Mouse (Mus musculus) c-Kit-negative CD71-positive TER-119-positive erythroid progenitor cells, embryonic 14.5 days (primary cell): ENCODE measurements around the gene Hdac1.

Experiments used
- DNase-seq: peaks from one replicate; pipeline ENCODE4 v3.0.0-alpha.2; 2013; ENCODE audit warnings: low read depth, low spot score

Gene Hdac1

DNA sequence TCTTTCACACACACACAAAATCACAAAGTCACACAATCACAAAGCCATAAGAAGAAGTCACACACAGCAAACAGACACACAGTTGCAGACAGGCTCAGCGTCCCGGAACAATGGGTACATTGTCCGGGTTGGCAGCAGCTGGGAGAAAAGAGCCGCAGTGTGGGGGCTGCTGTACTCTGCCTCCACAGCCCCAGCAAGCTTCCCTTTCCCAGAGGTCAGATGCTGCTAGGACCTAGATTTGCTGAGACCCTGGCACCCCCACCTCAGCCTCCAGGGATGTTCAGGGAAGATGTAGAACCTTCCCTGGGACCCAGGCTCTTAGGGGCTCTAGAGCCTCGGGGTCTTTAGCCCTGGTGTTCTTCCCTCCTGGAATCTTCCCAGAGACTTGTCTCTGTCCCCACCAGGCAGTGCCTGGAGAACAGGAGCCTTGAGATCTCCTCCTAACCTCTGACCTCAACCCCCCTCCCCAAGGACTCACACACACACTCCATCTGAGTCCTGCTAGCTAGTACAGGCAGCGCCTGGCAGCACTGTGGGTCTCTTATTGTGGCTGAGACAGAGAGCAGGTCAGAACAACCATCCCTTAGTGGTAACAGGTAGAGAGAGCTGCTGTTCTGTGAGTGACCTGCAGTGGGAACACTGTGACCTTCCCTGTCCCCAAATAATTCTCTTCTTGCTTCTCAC lies 31.0 kb downstream of the Hdac1 start:
- no peak for DNase-seq

DNA sequence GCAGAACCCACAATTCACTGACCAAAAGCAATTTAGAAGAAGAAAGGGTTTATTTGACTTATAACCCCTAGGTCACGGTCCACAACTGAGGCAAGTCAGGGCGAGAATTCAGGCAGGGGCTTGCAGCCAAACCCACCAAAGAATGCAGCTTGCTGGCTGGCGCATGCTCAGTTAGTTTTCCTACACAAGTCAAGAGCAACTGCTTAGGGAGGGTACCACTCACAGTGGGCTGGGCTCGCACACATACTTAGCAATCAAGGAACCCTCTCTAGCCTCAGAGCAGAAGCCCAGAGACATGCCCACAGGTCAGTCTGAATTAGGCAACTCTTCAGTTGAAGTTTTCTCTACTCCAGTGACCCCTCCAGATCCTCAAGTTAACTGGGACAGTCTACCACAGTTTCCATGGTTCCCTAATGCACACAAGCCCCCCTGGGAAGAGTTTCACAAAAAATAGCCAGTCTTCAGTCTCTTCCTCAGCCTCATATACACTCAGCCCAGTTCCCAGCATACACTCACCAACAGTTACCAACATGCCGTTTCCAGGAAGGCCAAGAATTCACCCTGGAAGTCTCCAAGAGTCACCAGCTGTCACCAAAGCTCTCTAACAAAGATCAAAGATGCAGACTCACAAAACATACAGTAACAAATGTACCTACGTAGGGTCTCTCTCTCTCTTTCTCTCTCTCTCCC lies 31.6 kb downstream of the Hdac1 start:
- DNase-seq = no peak

DNA sequence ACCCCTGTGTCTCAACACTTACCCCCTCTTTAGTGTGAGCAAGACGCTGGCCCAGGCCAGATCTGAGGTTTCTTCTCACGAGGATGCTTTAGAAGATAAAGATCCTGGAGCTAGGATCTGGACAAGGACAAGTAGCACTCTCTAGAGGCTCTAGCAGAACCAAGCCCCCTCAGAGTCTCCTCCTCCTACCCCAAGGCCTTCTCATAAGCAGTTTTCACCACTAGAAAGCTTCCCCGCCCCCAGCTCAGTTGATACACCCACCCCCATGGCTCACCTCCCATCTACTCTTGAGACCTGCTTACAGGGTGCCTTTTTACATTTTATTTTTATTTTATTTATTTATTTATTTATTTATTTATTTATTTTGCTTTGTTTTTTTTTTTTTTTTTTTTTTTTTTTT lies 32.9 kb downstream of the Hdac1 start:
- DNase-seq = no peak

DNA sequence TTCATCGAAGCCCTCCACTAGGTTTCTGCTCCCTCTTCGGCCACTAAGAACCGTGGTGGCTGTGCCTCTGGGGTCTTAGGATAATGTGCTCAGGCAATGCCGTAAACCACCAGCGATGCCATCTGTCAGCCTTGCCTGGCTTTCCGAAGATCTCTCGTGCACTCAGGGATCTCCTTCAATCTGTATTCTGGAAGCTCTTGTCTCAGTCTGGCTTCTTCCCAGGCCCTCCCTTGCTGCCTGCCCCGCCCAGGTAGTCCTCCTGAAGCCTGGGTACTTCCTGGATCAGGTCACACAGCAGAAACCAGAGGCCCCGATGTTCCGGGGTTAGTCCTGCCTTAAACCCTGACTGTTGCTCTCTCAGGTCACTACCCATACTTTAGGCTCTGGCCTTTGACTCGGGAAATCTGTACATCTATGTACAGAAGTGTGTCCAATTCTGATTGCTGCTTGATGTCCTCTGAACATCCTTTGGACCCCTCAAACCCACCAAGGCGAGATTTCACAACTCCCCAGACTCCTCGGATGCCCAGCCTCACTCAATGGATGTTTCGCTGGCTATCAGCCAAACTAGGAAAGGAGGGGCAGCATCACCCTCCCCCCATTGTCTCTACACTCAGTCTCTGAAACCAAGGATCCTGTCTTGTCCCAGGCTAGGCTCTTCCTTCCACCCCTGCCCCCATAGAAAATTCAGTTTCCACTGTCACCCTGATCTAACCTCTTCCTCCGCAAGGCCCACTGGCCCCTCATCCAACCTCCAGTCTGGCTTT lies 33.5 kb downstream of the Hdac1 start:
- DNase-seq = no peak

DNA sequence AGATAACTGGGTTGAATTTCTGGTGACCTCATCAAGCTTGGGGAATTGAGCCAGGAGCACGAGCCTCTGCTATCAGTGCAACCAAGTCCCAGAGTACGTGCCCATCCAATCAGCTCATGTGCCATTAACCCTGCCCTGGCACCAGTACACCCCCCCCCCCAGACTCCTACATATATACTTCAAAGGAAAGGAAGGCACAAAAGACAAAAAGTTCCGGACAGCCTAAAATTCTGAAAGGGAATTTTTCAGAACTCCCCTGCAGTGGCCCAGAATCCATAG lies 34.3 kb downstream of the Hdac1 start:
- no peak for DNase-seq

DNA sequence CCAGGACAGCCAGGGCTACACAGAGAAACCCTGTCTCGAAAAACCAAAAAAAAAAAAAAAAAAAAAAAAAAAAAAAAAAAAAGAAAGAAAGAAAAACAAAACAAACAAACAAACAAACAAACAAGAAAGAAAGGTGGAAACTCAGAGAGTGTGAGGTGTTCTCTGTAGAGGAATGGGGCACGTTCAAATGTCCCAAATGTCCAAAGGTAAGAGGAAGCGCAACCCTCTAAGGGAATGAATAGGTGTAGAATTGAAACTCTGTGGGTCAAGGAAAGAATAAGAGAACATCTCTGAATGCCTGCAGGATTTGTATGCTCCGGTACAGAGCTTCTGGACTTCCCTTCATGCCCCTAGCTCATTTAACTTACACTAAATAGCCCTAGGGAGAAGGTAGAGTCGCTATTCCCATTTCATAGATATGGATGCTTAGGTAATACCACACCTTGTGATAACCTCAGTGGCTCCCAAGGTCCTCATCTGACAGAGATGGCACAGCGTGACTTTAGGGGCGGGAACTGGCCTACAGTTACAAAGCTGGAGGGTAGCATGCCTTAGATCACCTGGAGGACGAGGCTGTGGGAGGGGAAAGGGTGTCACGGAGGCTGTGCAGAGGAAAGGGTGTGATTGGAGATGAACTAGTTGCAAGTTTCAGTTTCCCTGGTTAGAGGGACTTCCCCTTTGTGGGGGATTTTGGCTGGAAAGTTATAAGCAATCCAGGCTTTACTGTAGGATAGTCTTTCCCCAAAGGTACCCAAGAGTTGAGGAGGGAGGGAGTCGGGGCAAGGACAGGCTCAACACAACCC lies 34.9 kb downstream of the Hdac1 start:
- DNase-seq = no peak

DNA sequence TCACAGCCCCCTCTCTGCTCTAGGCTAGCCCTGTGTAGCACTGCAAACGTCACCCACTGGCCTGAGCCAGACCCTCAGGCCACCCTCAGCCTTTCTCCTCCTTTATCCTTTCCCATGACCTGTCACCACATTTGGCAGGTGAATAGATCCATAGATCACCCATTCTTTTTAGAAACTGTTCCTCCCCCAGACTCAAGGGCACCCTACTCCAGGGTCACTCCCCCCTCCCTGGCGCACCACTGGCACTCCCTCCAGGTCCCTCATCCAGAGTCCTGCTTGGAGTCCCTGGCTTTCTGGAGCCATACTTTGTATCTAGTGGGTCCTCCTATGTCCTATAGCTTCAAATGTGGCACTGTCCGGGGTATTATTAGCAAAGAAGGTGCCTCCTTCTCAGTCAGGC lies 37.0 kb downstream of the Hdac1 start:
- DNase-seq = no peak

DNA sequence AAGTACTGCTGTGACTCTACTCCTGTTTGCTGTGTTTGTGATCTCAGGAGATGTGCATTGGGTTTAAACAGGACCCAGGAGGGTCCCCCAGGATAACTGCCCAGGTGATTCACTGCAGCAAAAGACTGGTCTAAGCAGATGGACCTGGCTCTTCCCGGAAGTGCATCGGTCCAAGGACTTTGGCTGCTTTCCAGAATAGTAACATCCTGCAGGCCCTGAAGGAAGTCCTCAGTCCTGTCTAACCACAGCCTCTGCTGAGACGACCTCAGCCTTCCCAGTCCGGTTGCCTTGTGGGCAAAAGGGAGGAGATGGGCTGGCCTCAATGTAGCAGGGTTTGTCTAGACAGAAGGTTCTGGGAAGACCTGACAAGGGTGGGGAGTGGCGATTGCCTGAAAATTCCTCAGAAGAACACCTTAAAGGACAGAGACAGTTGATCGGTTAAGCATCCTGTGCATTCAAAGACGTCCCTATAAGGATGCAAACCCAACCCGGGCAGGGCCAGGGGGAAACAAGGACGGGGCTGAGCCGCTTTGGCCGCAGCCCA lies 39.5 kb downstream of the Hdac1 start:
- DNase-seq = no peak

DNA sequence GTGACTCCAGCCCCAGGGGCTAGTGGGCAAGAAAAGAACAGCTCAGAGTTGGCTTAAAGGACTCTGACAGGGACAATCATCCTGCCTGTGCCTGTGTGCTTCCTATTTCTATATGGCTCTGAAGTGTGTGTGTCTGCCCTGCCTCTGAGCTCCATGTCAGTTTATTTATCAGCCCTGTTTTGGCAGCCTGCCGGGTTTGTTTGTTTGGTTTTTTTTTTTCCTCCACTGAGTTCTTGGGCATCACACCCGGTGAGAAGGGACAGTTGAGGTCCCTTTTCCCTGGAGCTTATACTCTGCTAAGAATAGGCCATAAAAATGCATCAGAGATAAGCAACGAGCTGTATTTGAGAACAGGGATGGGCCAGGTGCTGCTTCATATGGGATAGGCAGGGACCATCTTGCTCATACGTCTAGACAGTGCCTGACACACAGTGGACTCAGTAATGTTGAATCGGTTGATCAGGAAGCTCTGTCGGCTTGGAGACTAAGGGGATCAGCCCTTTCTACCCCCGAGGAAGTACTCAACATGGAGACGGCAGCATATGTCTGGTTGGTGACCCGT lies 40.1 kb downstream of the Hdac1 start:
- DNase-seq = no peak

DNA sequence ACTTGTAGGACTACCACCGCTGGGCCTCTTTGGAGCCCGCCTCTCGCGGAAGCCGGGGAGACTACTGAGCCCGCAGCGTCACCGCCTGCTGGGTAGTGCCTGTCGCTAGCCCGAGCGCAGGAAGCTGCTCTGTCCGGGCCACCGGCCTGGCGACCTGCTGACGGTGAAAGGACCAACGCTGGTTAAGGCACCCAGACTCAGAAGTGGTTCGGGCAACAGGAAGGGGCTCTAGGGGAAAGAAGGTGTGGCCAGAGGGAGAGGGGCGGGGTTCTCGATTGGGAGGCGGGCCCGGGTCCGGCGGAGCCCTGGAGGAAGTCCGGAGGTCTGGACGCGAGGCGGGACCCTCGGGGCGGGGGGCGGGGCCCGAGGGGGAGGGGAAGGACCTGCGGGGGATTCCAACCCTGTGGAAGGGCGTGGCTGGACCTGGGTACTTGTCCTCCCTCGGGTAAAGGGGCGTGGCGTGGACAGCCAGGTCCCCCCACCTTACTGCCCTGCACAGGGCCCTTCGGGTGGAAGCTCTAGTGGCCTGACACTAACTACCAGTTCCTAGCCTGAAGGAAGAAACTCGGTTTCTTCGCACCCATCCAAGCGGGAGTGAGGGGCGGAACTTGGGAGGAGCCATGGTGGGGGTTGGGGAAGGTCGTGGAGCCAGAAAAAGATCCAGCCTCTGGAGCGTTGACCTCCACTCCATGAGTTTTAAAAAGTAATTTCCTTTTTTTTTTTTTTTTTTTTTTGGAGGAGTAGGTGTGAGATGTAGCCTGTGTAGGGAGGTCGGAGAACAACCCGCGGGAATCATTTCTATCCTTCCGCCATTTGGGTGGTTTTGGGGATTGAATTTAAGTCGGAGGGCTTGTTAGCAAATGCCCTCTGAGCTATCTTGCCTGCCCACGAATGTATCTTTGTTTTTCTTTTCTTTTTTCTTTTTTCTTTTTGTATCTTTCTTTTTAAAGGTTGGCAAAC lies 41.6 kb downstream of the Hdac1 start:
- DNase-seq = no peak

DNA sequence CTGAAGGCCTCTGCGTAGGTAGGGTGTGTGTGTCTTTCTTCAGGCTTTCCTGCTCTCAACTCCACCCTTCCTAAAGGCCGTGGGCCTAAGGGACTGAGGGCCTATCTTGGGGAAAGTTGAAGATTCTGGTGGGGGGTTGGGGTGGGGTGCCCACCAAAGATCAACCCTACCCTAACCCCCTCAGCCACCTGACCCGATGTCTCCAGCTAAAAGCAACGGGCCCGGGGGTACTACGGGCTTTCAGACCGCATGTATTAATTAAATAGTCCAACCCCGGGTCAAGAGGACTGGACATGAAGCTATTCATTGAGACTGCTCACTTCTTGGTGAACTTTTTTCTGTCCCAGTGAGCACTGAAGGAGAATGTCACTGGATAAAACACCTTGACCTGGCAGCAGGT lies 42.5 kb downstream of the Hdac1 start:
- no peak for DNase-seq

DNA sequence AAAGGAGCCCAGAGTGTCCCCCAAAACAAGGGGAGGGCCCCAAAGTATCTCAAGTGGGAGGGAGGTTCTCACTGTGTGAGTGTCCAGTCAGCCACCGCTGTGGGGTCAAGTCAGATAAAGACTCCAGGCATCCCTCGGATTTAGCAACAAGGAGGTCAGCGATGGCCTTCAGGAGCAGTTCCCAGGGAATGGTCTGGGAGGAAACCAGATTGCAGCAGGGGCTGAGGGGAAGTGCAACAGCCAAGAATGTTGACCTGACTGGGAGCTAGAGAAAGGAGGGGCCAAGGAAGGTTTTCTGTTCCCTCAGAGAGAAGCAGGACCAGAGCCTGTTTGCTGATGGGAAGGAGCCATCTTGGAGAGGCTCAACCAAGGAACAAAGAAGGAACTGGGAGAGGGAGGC lies 43.6 kb downstream of the Hdac1 start:
- DNase-seq = no peak

DNA sequence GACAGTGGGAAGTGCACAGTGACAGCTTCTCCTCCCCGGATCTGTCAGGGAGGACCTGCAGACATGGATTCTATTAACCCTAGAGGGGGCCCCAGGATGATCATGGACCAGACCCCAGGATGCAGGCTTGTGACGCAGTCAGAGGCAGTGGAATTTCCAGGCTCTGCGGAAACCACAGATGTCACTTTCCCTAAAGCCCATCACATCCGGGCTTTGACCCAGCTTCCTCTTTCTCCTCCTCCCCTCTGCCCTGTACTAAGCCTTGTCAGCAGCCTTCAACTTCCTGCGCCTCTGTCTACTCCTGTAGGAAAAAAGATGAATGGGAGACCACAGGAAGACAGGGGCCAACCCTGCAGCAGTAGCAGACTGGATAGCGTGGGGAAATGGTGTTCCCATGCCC lies 45.9 kb downstream of the Hdac1 start:
- no peak for DNase-seq

DNA sequence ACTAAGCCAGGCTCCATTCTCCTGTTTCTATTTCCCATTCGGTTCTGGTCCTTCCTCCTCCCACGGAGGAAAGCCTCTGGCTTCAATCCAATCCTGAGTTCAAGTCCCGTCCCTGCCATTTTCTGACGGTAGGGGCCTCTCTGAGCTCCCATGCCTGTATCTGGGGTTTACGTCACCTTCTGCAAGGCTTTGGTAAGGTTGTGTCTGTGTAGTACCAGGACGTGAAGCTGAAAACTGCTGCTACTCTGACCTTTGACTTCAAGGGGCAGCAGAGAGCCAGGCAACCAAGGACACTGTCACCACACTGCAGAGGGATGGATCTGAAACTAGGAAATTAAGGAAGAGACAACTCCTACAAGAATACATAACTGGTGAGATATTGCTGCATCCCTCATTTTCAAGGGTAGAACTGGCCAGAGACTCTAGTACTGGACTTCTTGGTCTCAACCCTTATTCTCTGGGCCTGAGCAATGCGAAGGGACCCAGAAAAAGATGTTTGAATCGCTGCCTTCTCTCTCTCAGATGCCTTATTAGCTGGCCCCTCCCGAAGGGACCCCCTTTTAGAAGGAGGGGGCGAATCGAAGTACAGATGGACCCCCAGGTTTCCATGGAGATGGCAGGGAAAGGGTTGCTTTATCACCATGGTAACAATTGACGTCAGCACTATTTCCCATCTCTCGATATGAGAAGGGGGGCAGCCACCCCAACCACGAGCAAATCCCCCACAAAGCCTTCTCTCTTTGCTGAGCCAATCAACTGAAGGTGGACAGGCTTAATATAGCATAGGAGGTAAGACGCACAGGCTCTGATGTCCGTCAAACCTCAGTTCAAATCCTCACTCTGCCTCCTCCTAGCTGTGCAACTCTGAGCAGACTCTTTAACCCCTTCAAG lies 46.6 kb downstream of the Hdac1 start:
- DNase-seq = no peak

DNA sequence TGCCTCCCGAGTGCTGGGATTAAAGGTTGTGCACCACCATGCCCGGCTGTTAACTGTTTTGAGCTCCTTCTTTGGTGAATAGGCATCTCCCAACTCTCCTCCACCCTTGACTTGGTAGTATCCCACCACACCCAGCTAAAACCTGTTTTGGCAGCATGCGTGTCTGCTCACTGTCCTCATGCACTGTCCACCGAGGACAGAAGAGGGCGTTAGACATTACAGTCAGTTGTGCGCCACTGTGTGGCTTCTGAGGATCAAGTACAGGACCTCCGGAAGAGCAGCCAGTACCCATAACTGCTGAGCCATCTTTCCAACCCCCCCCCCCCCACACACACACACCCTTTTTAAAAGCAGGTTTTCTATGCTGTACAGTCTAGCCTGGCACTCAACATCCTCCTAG lies 47.8 kb downstream of the Hdac1 start:
- no peak for DNase-seq

DNA sequence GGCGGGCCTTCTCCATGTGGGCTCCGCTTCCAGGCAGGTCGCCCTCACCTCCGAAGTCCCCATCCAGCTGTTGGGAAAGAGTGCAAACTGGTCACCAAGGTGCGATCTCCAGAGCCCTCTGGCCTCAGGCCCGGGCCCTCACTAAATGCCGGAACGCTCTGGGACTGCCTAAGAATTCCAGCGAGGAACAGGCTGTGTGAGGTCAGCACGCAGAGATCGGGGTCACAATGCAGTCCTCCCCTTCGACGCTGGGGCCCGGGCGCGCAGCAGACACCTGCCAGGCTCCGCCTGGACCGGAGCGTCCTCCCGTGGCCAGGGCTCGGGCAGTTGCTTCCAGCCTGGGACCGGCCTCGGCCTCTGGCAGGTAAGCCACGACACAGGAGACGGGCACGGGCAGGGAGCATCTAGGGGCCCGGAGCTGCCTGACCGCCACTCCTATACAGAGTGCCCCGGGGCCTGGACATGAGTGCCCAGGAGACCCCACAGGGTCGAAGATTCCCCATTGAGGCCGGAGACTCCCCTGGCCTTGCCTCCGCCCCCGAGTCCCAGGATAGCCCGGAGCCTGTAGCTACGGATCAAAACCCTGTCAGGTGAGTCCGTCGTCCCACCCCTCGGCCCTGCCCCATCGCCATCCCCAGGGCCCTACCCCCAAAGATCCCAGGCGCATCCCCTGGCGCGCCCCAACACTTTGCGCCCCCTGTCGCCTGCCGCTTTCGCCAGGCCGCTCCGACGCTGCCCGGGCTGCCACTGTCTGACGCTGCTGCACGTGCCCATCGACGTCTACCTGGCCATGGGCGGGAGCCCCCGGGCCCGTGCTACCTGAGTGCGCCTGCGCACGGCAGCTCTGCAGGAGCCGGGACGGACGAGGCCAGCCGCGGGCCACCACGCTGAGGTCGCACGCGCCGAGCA lies 51.3 kb downstream of the Hdac1 start, which contains the start of the genes Tssk3 and Fam229a:
Tssk3 (minus strand) TSS at position 51 of the 909 bp plus-strand sequence.
Fam229a (plus strand) TSS at position 219 of the 909 bp plus-strand sequence.
- no peak for DNase-seq

DNA sequence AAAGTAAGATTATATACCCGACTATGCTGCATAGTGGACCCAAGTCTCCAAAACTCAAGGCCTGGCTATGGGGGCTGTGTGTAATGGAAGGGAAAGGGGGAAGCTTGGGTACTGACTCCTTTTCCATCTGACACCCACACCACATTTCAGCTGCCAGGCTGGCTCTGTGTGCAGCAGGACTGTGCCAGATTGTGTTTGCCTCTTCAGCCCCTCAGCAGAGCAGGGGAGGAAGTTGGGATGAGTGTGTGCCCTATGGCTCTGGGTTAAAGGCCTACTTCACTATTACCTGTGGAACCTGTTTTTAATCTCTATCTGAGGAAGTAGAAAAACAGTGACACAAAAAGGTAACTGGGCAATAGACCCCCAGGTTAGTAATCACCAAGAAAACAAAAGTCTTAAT lies 61.4 kb downstream of the Hdac1 start:
- no peak for DNase-seq

DNA sequence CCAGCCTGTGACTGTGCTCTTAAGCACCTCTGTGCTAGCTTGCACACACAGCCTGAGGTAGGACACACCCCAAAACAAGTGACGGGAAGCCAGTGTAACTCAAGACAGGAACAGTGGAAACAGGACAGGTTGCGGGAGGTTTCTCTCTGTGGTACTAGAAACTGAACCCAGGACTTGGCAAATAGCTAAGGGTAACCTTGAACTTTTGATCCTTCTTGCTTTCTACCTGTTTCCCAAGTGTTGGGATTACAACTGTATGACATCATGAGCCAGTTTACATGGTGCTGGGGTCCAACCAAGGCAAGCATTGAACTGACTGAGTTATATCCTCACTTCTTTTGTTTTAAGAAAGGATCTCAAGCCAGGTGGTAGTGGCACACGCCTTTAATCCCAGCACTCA lies 62.6 kb downstream of the Hdac1 start:
- no peak for DNase-seq
